Comparison of ENCODE assay signal across 9 mouse cellular contexts in genomic region chrX:94012479-94013167, GRCm38 (mm10). TPM values are rescaled to one million over a fixed set of nuclear protein-coding genes. Genes with fewer than 3 reads are reported as not detected.
DNase-seq lines count a peak whose midpoint lies in the region; ATAC-seq and TF ChIP-seq lines count a peak whose summit lies in the region.
"Had no signal": no experiment of that assay in that cellular context is flagged by ENCODE, and none has a peak within 500 bp of the region (broad histone marks: within the 10 kb centered on the region; RNA-seq: fewer than 3 reads in every experiment).

No protein-coding gene starts in this region.

- DNase-seq in brain, embryonic 14.5 days (ENCODE audit: low read depth) = peak; percentile 67
- DNase-seq in embryonic facial prominence, embryonic 14.5 days (ENCODE audit: low spot score) = peak; percentile 78
- DNase-seq in hindbrain, embryonic 10.5 days (ENCODE audit: low spot score) = peak; percentile 19
- peak; percentile 11 to 69 for DNase-seq in layer of hippocampus, adult 18-20 months (ENCODE audit: low spot score in 2 of 2)
- DNase-seq in natural killer cell, adult 2 months (ENCODE audit: low spot score in 2 of 2) = no peak
- DNase-seq in adrenal gland, postnatal 36 days = no peak

- no peak overlapping the region for H3K9ac ChIP-seq in embryonic facial prominence, embryonic 14.5 days (ENCODE audit: low read depth, low read length)
- H3K9ac ChIP-seq in neural tube, embryonic 12.5 days = no peak overlapping the region

- H3K27me3 ChIP-seq in embryonic facial prominence, embryonic 14.5 days (replicated peaks; ENCODE audit: control insufficient read depth, insufficient read depth, low read length) = peaks cover 13% of the 10 kb centered on the region
- peaks cover 86% of the 10 kb centered on the region for H3K27me3 ChIP-seq in hindbrain, embryonic 10.5 days (ENCODE audit: insufficient read depth, poor library complexity, severe bottlenecking)
- H3K27me3 ChIP-seq in neural tube, embryonic 12.5 days (replicated peaks) = no peaks in the 10 kb centered on the region

- 0 out of 2 replicates have a peak overlapping the region, but pooled peaks have one; percentile 5 for H3K4me2 ChIP-seq in embryonic facial prominence, embryonic 14.5 days (ENCODE audit: low read depth, low read length)
- peak overlapping the region; percentile 40 for H3K4me2 ChIP-seq in neural tube, embryonic 12.5 days (replicated peaks)

- no peak overlapping the region for H3K4me3 ChIP-seq in embryonic facial prominence, embryonic 14.5 days (ENCODE audit: low read depth, low read length)
- peak overlapping the region; percentile 16 for H3K4me3 ChIP-seq in hindbrain, embryonic 10.5 days
- no peak overlapping the region for H3K4me3 ChIP-seq in neural tube, embryonic 12.5 days
- H3K4me3 ChIP-seq: left cerebral cortex, adult 2 months had no signal

- no peaks in the 10 kb centered on the region for H3K9me3 ChIP-seq in embryonic facial prominence, embryonic 14.5 days (ENCODE audit: control insufficient read depth, low read length)
- no peaks in the 10 kb centered on the region for H3K9me3 ChIP-seq in hindbrain, embryonic 10.5 days
- no peaks in the 10 kb centered on the region for H3K9me3 ChIP-seq in neural tube, embryonic 12.5 days

- peak; percentile 75 for ATAC-seq in embryonic facial prominence, embryonic 14.5 days (ENCODE audit: low read depth)
- ATAC-seq in neural tube, embryonic 12.5 days (ENCODE audit: low FRiP score, low read depth) = peak; percentile 68; the same call in 1 of the 2 replicates

- TF ChIP-seq POLR2A in brain, embryonic 14.5 days (IDR thresholded peaks at IDR 0.05; ENCODE audit: borderline replicate concordance, extremely low read depth, insufficient read depth, insufficient read length, poor library complexity, severe bottlenecking) = no peak

- H3K36me3 ChIP-seq in embryonic facial prominence, embryonic 14.5 days (ENCODE audit: control insufficient read depth, insufficient read depth, low read length) = no peaks in the 10 kb centered on the region
- no peaks in the 10 kb centered on the region for H3K36me3 ChIP-seq in hindbrain, embryonic 10.5 days
- H3K36me3 ChIP-seq in neural tube, embryonic 12.5 days = no peaks in the 10 kb centered on the region

- no peak for TF ChIP-seq CTCF in brain, embryonic 14.5 days (IDR thresholded peaks at IDR 0.05; ENCODE audit: borderline replicate concordance, extremely low read depth, insufficient read depth, insufficient read length)

- peak overlapping the region; percentile 72 for H3K27ac ChIP-seq in embryonic facial prominence, embryonic 14.5 days (replicated peaks; ENCODE audit: low read depth, low read length)
- peak overlapping the region; percentile 69 for H3K27ac ChIP-seq in hindbrain, embryonic 10.5 days
- no peak overlapping the region for H3K27ac ChIP-seq in neural tube, embryonic 12.5 days
- H3K27ac ChIP-seq: left cerebral cortex, adult 2 months had no signal

- H3K4me1 ChIP-seq in embryonic facial prominence, embryonic 14.5 days (ENCODE audit: control insufficient read depth, insufficient read depth, low read length) = 0 out of 2 replicates have a peak, but pooled peaks cover 2% of the 10 kb centered on the region
- H3K4me1 ChIP-seq in hindbrain, embryonic 10.5 days (replicated peaks) = peaks cover 13% of the 10 kb centered on the region; the same call in 1 of the 2 replicates
- no peaks in the 10 kb centered on the region for H3K4me1 ChIP-seq in neural tube, embryonic 12.5 days

- WGBS in embryonic facial prominence, embryonic 14.5 days = 33% methylated on average over 12 of the region's 12 CpGs
- 27% methylated on average over 12 of the region's 12 CpGs for WGBS in hindbrain, embryonic 10.5 days
- 25% methylated on average over 12 of the region's 12 CpGs for WGBS in neural tube, embryonic 12.5 days

RNA-seq across cellular contexts. Expression of gene AU015836, which starts 44.2 kb away (rescaled TPM):
- not detected in 2 replicates for polyA plus RNA-seq in brain, embryonic 14.5 days (2012; rRNA removed)
- polyA plus RNA-seq in embryonic facial prominence, embryonic 14.5 days (2014; fragmentation: Nextera tagmentation; extraction: Ambion mirVana) = 0.26 and 0.43 TPM in 2 replicates
- polyA plus RNA-seq in hindbrain, embryonic 10.5 days (2016; fragmentation: Nextera tagmentation; extraction: Ambion mirVana) = not detected in 2 replicates
- not detected for total RNA-seq in layer of hippocampus, adult 18-20 months (2021)
- polyA plus RNA-seq in neural tube, embryonic 12.5 days (2016; fragmentation: Nextera tagmentation; extraction: Ambion mirVana) = not detected in 2 replicates
- total RNA-seq in adrenal gland, postnatal 36 days (2021) = not detected
- total RNA-seq: left cerebral cortex, adult 2 months had no signal
- polyA plus RNA-seq: spleen, adult 2 months had no signal

Comparison
In these comparisons a context has a peak if more than half of its experiments do, and no peak if none do; other contexts are left out.
1. DNase-seq: peak in brain, embryonic 14.5 days (single experiment), embryonic facial prominence, embryonic 14.5 days (single experiment), hindbrain, embryonic 10.5 days (single experiment) and layer of hippocampus, adult 18-20 months (2 of 2); none in natural killer cell, adult 2 months (0 of 2) and adrenal gland, postnatal 36 days (0 of 2).